Mouse (Mus musculus) G1E (cell line): Measurements from ENCODE around the gene Ttc25. TPM values are rescaled to one million over a fixed set of nuclear protein-coding genes. Genes with fewer than 3 reads are reported as not detected.

Experiments used
- ATAC-seq: 2 replicates; pipeline ENCODE4 v1.8.0; 2016; ENCODE audit warnings: mild to moderate bottlenecking; ENCODE audit not compliant: insufficient number of reproducible peaks, poor library complexity, low FRiP score, severe bottlenecking; ENCODE audit errors: extremely low read depth
- DNase-seq: peaks from one replicate; pipeline ENCODE4 v3.0.0; 2012; ENCODE audit warnings: low spot score
- H3K27me3 ChIP-seq: 2 replicates; pipeline ENCODE4 v1.6.1; 2012; ENCODE audit warnings: mild to moderate bottlenecking, low read length, inconsistent platforms; ENCODE audit not compliant: insufficient read depth
- H3K36me3 ChIP-seq: replicated peaks from 2 replicates; pipeline ENCODE3; 2012; ENCODE audit warnings: mild to moderate bottlenecking, inconsistent platforms
- H3K4me1 ChIP-seq: 2 replicates; pipeline ENCODE4 v1.6.1; 2012; ENCODE audit warnings: low read depth, low read length, inconsistent platforms, mixed read lengths; ENCODE audit not compliant: insufficient read depth
- H3K4me3 ChIP-seq: 2 replicates; pipeline ENCODE4 v1.5.1; 2012; ENCODE audit warnings: low read depth, mild to moderate bottlenecking, inconsistent platforms, low read length, moderate library complexity, mixed read lengths
- H3K9me3 ChIP-seq: replicated peaks from 2 replicates; pipeline ENCODE4 v1.6.1; 2012; ENCODE audit warnings: inconsistent platforms
- CTCF ChIP-seq: IDR thresholded peaks from 2 replicates; pipeline ENCODE4 v1.5.1; 2012; ENCODE audit warnings: low read depth, low read length, inconsistent platforms, mixed read lengths
- GATA1 ChIP-seq: IDR thresholded peaks from 2 replicates; pipeline ENCODE4 v1.6.1; 2012; ENCODE audit warnings: borderline replicate concordance, low read length, inconsistent platforms, mixed read lengths
- GATA2 ChIP-seq: IDR thresholded peaks from 2 replicates; pipeline ENCODE4 v1.6.1; 2012; ENCODE audit warnings: low read depth, low read length, inconsistent platforms, borderline replicate concordance
- POLR2AphosphoS5 ChIP-seq: IDR thresholded peaks from 2 replicates; pipeline ENCODE4 v1.6.1; 2012; ENCODE audit warnings: low read depth, low read length, inconsistent platforms; ENCODE audit not compliant: insufficient replicate concordance
- TAL1 ChIP-seq: conservative IDR thresholded peaks from 2 replicates; pipeline ENCODE4 v1.6.1; 2012; ENCODE audit warnings: low read depth, low read length, inconsistent platforms, mixed read lengths
- polyA plus RNA-seq: library from polyadenylated mRNA; stranded (reverse); fragments of >175 nt; gene quantifications from 2 replicates; pipeline ENCODE4 v1.2.3, GENCODE M21; 2012
- total RNA-seq, 2 experiments: library from RNA; stranded (forward) in 1 of 2; stranded (reverse) in 1 of 2; fragments of 200-1000 nt in 1 of 2; fragments of >200 nt in 1 of 2; fragmentation: Nextera tagmentation in 1 of 2; gene quantifications; 2 replicates each; pipeline ENCODE4 v1.2.3; 2014 to 2017

Gene Ttc25
- total and polyA plus RNA-seq, 3 experiments: 0.21 to 0.60 TPM; not detected in 1

GRCm38 (mm10) chr11:100519188-100519587 lies 26.2 kb upstream of the Ttc25 start:
- ATAC-seq (no peak), DNase-seq (no peak)
- Histone ChIP-seq H3K27me3 (no peaks in the 10 kb centered on the region), H3K36me3 (peaks cover 100% of the 10 kb centered on the region), H3K4me1 (peaks cover 11% of the 10 kb centered on the region; the same call in 1 of the 2 replicates), H3K4me3 (no peak overlapping the region), H3K9me3 (no peaks in the 10 kb centered on the region)
- TF ChIP-seq CTCF (no peak), GATA2 (no peak), GATA1 (no peak), TAL1 (no peak), POLR2AphosphoS5 (no peak)

GRCm38 (mm10) chr11:100520838-100521237 lies 24.6 kb upstream of the Ttc25 start:
- TF ChIP-seq CTCF: no peak
- TF ChIP-seq GATA2: no peak
- TF ChIP-seq GATA1: no peak
- no peak for TF ChIP-seq POLR2AphosphoS5
- no peak for TF ChIP-seq TAL1
- ATAC-seq (no peak), DNase-seq (no peak)
- Histone ChIP-seq H3K4me3 (no peak overlapping the region), H3K27me3 (no peaks in the 10 kb centered on the region), H3K36me3 (peaks cover 100% of the 10 kb centered on the region), H3K9me3 (no peaks in the 10 kb centered on the region), H3K4me1 (peaks cover 28% of the 10 kb centered on the region)

DNA sequence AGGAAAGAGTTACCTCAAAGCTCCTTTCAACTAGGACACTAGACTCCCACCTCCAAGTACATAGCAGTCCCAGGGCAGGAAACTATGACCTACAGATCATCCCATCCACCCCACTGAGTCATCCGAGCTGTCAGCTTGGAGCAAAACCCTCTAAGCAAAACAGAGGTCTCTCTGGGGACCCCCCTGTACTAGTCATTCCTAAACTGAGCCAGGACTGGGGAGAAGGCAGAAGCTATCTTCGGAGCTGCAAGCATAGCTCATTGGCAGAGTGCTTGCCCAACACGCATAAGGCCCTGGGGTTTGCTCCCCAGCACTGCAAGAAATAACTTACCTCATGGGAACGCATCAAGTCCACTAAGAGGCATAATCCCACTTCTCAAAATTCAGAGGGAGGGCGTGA lies 21.0 kb upstream of the Ttc25 start:
- DNase-seq (no peak), ATAC-seq (no peak)
- Histone ChIP-seq H3K27me3 (no peaks in the 10 kb centered on the region), H3K36me3 (peaks cover 70% of the 10 kb centered on the region), H3K4me1 (peaks cover 42% of the 10 kb centered on the region), H3K4me3 (no peak overlapping the region), H3K9me3 (no peaks in the 10 kb centered on the region)
- TF ChIP-seq CTCF (no peak), GATA1 (no peak)

GRCm38 (mm10) chr11:100524987-100525630 lies 20.3 kb upstream of the Ttc25 start:
- peaks cover 63% of the 10 kb centered on the region for H3K36me3 ChIP-seq
- DNase-seq (no peak), ATAC-seq (no peak)
- peaks cover 42% of the 10 kb centered on the region for H3K4me1 ChIP-seq
- no peak for TF ChIP-seq GATA2
- no peak for TF ChIP-seq CTCF
- TF ChIP-seq TAL1: no peak
- no peaks in the 10 kb centered on the region for H3K9me3 ChIP-seq
- no peaks in the 10 kb centered on the region for H3K27me3 ChIP-seq
- H3K4me3 ChIP-seq: peak overlapping the region; percentile 10; the same call in 1 of the 2 replicates

DNA sequence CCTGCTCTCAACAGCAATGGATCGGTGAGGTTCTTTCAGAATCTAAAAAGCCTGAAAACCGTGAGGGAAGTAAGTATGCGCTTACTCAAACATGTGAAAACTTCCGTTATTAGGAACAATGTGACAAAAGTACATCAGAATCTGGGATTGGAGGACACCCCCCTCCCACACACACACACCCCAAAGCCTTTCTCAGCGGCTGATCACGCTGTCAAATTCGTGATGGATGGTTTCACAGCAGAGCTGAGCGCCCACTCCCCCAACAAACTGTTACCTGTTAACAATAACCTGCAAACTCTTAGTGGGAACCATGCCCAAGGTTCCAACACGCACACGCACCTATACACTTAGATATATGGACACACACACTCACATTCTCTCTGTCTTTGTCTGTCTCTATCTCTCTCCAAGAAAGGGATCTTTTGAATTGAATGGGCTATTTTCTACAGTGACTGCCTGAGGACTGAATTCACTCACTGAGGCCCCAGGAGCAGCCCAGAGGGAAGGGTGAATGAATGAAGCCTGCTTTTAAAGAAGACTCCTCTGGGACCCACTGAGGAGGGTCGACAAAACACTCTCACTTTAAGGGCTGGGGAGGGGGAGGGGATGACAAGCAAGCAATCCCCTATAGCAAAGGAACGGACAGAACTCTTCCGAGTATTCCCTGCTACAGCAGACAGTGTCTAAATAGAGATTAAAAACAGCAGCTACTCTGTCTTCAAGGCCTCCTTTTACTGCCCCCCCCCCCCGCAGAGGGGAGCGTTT lies 19.2 kb upstream of the Ttc25 start:
- DNase-seq (no peak), ATAC-seq (no peak)
- H3K4me1 ChIP-seq: peaks cover 42% of the 10 kb centered on the region
- no peaks in the 10 kb centered on the region for H3K27me3 ChIP-seq
- peaks cover 51% of the 10 kb centered on the region for H3K36me3 ChIP-seq
- peak overlapping the region; percentile 81 for H3K4me3 ChIP-seq
- H3K9me3 ChIP-seq: no peaks in the 10 kb centered on the region
- TF ChIP-seq GATA1: no peak
- TF ChIP-seq TAL1: no peak
- no peak for TF ChIP-seq GATA2
- TF ChIP-seq POLR2AphosphoS5: no peak
- no peak for TF ChIP-seq CTCF

GRCm38 (mm10) chr11:100527066-100527457 lies 18.3 kb upstream of the Ttc25 start:
- peak overlapping the region; percentile 81 for H3K4me3 ChIP-seq
- H3K9me3 ChIP-seq: no peaks in the 10 kb centered on the region
- DNase-seq: peak; percentile 58
- H3K36me3 ChIP-seq: peaks cover 43% of the 10 kb centered on the region
- ATAC-seq: 0 out of 2 replicates have a peak, but pooled peaks have one; percentile 2
- H3K4me1 ChIP-seq: peaks cover 42% of the 10 kb centered on the region
- no peaks in the 10 kb centered on the region for H3K27me3 ChIP-seq
- TF ChIP-seq TAL1: no peak
- no peak for TF ChIP-seq GATA1
- no peak for TF ChIP-seq GATA2
- TF ChIP-seq CTCF: no peak
- TF ChIP-seq POLR2AphosphoS5: no peak
